Mouse (Mus musculus): Measurements from ENCODE around the gene Celf2. TPM values are rescaled to one million over a fixed set of nuclear protein-coding genes. Genes with fewer than 3 reads are reported as not detected.
"Not testable (repeated sequence)": the region's sequence is repeated elsewhere in the genome, so short reads cannot be mapped to it uniquely, and the experiment has no call there.

Celf2 gene
- polyA plus RNA-seq, 1 experiment, result 8.9 TPM

GRCm38 (mm10) chr2:6594736-6595135 lies 914.6 kb downstream of the Celf2 start:
- Histone ChIP-seq H3K27ac (ENCODE audit: insufficient read depth, low read depth, low read length) (no peak overlapping the region), H3K4me1 (ENCODE audit: control insufficient read depth, insufficient read depth, insufficient read length, low read length) (no peaks in the 10 kb centered on the region), H3K27me3 (ENCODE audit: control insufficient read depth, insufficient read depth, low read length) (no peaks in the 10 kb centered on the region), H3K4me3 (ENCODE audit: low read depth, low read length) (no peak overlapping the region), H3K36me3 (ENCODE audit: control insufficient read depth, insufficient read depth, low read length) (no peaks in the 10 kb centered on the region)
- WGBS, result 43% methylated on average over 1 of the region's 1 CpGs
- TF ChIP-seq CTCF (IDR thresholded peaks at IDR 0.05; ENCODE audit: extremely low read depth, insufficient read length, insufficient replicate concordance, low read depth, low read length) (no peak), POLR2A (IDR thresholded peaks at IDR 0.05; ENCODE audit: low read depth, low read length) (no peak)

GRCm38 (mm10) chr2:6594160-6594559 lies 915.2 kb downstream of the Celf2 start:
- TF ChIP-seq POLR2A (IDR thresholded peaks at IDR 0.05; ENCODE audit: low read depth, low read length) (no peak), CTCF (IDR thresholded peaks at IDR 0.05; ENCODE audit: extremely low read depth, insufficient read length, insufficient replicate concordance, low read depth, low read length) (no peak)
- H3K27me3 ChIP-seq (ENCODE audit: control insufficient read depth, insufficient read depth, low read length), result no peaks in the 10 kb centered on the region
- 81% methylated on average over 3 of the region's 3 CpGs for WGBS
- no peaks in the 10 kb centered on the region for H3K36me3 ChIP-seq (ENCODE audit: control insufficient read depth, insufficient read depth, low read length)
- no peaks in the 10 kb centered on the region for H3K4me1 ChIP-seq (ENCODE audit: control insufficient read depth, insufficient read depth, insufficient read length, low read length)
- H3K4me3 ChIP-seq (ENCODE audit: low read depth, low read length), result no peak overlapping the region
- no peak overlapping the region for H3K27ac ChIP-seq (ENCODE audit: insufficient read depth, low read depth, low read length)

- TF ChIP-seq CTCF (IDR thresholded peaks at IDR 0.05; ENCODE audit: extremely low read depth, insufficient read length, insufficient replicate concordance, low read depth, low read length) (no peak), POLR2A (IDR thresholded peaks at IDR 0.05; ENCODE audit: low read depth, low read length) (no peak)
- H3K27ac ChIP-seq (ENCODE audit: insufficient read depth, low read depth, low read length), result no peak overlapping the region
- H3K36me3 ChIP-seq (ENCODE audit: control insufficient read depth, insufficient read depth, low read length), result no peaks in the 10 kb centered on the region
- no peaks in the 10 kb centered on the region for H3K4me1 ChIP-seq (ENCODE audit: control insufficient read depth, insufficient read depth, insufficient read length, low read length)
- H3K27me3 ChIP-seq (ENCODE audit: control insufficient read depth, insufficient read depth, low read length), result no peaks in the 10 kb centered on the region
- WGBS, result 84% methylated on average over 14 of the region's 14 CpGs
- H3K4me3 ChIP-seq (ENCODE audit: low read depth, low read length), result no peak overlapping the region
These were observed 915.6 kb downstream of the Celf2 start for GRCm38 (mm10) chr2:6593739-6594138.

- WGBS, result 93% methylated on average over 10 of the region's 10 CpGs
- H3K27me3 ChIP-seq (ENCODE audit: control insufficient read depth, insufficient read depth, low read length), result no peaks in the 10 kb centered on the region
- TF ChIP-seq CTCF (IDR thresholded peaks at IDR 0.05; ENCODE audit: extremely low read depth, insufficient read length, insufficient replicate concordance, low read depth, low read length), result no peak
- no peak for TF ChIP-seq POLR2A (IDR thresholded peaks at IDR 0.05; ENCODE audit: low read depth, low read length)
- no peaks in the 10 kb centered on the region for H3K4me1 ChIP-seq (ENCODE audit: control insufficient read depth, insufficient read depth, insufficient read length, low read length)
- no peak overlapping the region for H3K4me3 ChIP-seq (ENCODE audit: low read depth, low read length)
- no peak overlapping the region for H3K27ac ChIP-seq (ENCODE audit: insufficient read depth, low read depth, low read length)
- H3K36me3 ChIP-seq (ENCODE audit: control insufficient read depth, insufficient read depth, low read length), result no peaks in the 10 kb centered on the region
These were observed 923.2 kb downstream of the Celf2 start for GRCm38 (mm10) chr2:6586122-6586681.

GRCm38 (mm10) chr2:6585069-6585754 lies 924.2 kb downstream of the Celf2 start:
- WGBS, result 37% methylated on average over 7 of the region's 7 CpGs
- no peak overlapping the region for H3K4me3 ChIP-seq (ENCODE audit: low read depth, low read length)
- H3K27me3 ChIP-seq (ENCODE audit: control insufficient read depth, insufficient read depth, low read length), result no peaks in the 10 kb centered on the region
- TF ChIP-seq CTCF (IDR thresholded peaks at IDR 0.05; ENCODE audit: extremely low read depth, insufficient read length, insufficient replicate concordance, low read depth, low read length) (no peak), POLR2A (IDR thresholded peaks at IDR 0.05; ENCODE audit: low read depth, low read length) (no peak)
- no peak overlapping the region for H3K27ac ChIP-seq (ENCODE audit: insufficient read depth, low read depth, low read length)
- H3K4me1 ChIP-seq (ENCODE audit: control insufficient read depth, insufficient read depth, insufficient read length, low read length), result no peaks in the 10 kb centered on the region
- no peaks in the 10 kb centered on the region for H3K36me3 ChIP-seq (ENCODE audit: control insufficient read depth, insufficient read depth, low read length)

GRCm38 (mm10) chr2:6582711-6583110 lies 926.7 kb downstream of the Celf2 start:
- no peak overlapping the region for H3K27ac ChIP-seq (ENCODE audit: insufficient read depth, low read depth, low read length)

GRCm38 (mm10) chr2:6580066-6580465 lies 929.3 kb downstream of the Celf2 start:
- no peaks in the 10 kb centered on the region for H3K36me3 ChIP-seq (ENCODE audit: control insufficient read depth, insufficient read depth, low read length)
- no peaks in the 10 kb centered on the region for H3K4me1 ChIP-seq (ENCODE audit: control insufficient read depth, insufficient read depth, insufficient read length, low read length)
- H3K27ac ChIP-seq (ENCODE audit: insufficient read depth, low read depth, low read length), result no peak overlapping the region
- TF ChIP-seq CTCF (IDR thresholded peaks at IDR 0.05; ENCODE audit: extremely low read depth, insufficient read length, insufficient replicate concordance, low read depth, low read length) (no peak), POLR2A (IDR thresholded peaks at IDR 0.05; ENCODE audit: low read depth, low read length) (no peak)
- 75% methylated on average over 5 of the region's 5 CpGs for WGBS
- H3K27me3 ChIP-seq (ENCODE audit: control insufficient read depth, insufficient read depth, low read length), result no peaks in the 10 kb centered on the region
- no peak overlapping the region for H3K4me3 ChIP-seq (ENCODE audit: low read depth, low read length)

More at GRCm38 (mm10) chr2:6582711-6583110, 926.7 kb downstream of the Celf2 start:
- TF ChIP-seq CTCF (IDR thresholded peaks at IDR 0.05; ENCODE audit: extremely low read depth, insufficient read length, insufficient replicate concordance, low read depth, low read length) (no peak), POLR2A (IDR thresholded peaks at IDR 0.05; ENCODE audit: low read depth, low read length) (no peak)
- Histone ChIP-seq H3K36me3 (ENCODE audit: control insufficient read depth, insufficient read depth, low read length) (no peaks in the 10 kb centered on the region), H3K4me3 (ENCODE audit: low read depth, low read length) (no peak overlapping the region), H3K27me3 (ENCODE audit: control insufficient read depth, insufficient read depth, low read length) (no peaks in the 10 kb centered on the region), H3K4me1 (ENCODE audit: control insufficient read depth, insufficient read depth, insufficient read length, low read length) (no peaks in the 10 kb centered on the region)

GRCm38 (mm10) chr2:6575316-6575715 lies 934.0 kb downstream of the Celf2 start:
- not testable (repeated sequence) for H3K4me3 ChIP-seq (ENCODE audit: low read depth, low read length); H3K4me1 ChIP-seq (ENCODE audit: control insufficient read depth, insufficient read depth, insufficient read length, low read length); H3K36me3 ChIP-seq (ENCODE audit: control insufficient read depth, insufficient read depth, low read length); H3K27me3 ChIP-seq (ENCODE audit: control insufficient read depth, insufficient read depth, low read length); H3K27ac ChIP-seq (ENCODE audit: insufficient read depth, low read depth, low read length)
- 92% methylated on average over 3 of the region's 3 CpGs for WGBS
